Mouse (Mus musculus): ENCODE measurements at regions not wholly inside any gene's neighbourhood (a gene's known extent, or its start where the extent isn't known, plus 50 kb on each side); places are given as distances from the start of the nearest gene placed in this dataset.

DNA sequence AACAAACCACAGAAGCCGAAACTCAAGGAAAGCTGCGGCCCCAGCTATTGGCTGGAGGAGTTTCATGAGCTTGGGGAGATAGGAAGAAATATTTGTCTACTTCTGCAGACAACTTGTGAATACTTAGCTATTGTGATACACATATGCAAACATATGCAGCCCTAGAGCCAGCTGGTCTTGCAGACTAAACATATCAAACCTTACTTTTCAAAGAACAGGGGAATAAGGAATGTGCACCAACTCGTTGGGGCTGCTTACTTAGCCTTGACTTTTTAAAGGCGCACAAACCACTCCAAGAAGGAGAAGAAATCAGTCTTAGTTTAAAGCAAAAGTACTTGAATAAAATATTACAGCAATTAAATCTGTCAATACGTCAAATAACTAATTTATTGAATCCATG is 106.8 kb upstream of the Lpar1 start:
- DNase-seq = peak in 1 of 2 experiments; percentile 31

GRCm38 (mm10) chr4:58658206-58658605 is 104.5 kb upstream of the Lpar1 start:
- DNase-seq = no peak

GRCm38 (mm10) chr4:58647761-58648295 is 94.1 kb upstream of the Lpar1 start:
- no peak for DNase-seq

DNA sequence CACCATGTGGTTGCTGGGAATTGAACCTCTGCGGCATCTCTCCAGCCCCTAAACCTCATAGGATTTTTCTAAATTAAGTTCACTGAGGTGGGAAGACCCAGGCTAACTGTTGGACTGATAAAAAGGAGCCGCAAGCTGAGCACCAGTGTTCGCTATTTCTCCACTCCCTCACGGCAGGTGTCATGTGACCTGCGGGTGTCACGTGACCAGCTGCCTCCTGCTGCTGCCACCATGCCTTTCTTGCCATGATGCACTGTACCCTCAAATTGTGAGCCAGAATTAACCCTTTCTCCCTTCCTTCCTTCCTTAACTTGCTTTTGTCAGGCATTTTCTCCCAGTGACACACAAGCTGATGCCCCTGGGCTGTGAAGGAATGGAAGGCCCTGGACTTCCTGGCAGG is 93.1 kb upstream of the Lpar1 start:
- DNase-seq = no peak

GRCm38 (mm10) chr4:58643371-58643770 is 89.7 kb upstream of the Lpar1 start:
- DNase-seq = no peak

GRCm38 (mm10) chr4:58642236-58642635 is 88.5 kb upstream of the Lpar1 start:
- DNase-seq = no peak

DNA sequence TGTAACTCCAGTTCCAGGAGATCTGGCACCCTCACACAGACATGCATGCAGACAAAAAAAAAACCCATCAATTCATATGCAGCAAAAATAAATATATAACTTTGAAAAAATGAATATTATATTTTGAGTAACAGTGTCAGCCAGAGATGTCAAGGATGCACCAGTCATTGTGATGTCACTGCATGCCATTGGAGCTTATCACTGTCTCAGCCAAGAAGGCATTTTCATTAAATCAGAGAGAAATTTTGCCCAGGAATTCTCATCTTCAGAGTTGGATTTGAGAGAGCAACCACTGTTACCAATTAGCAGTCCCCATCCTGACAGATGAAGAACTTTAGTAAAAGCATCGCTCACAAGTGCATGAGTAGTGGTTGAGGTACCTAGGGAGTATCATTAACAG is 79.0 kb upstream of the Lpar1 start:
- no peak for DNase-seq

GRCm38 (mm10) chr4:58631415-58631814 is 77.7 kb upstream of the Lpar1 start:
- no peak for DNase-seq

DNA sequence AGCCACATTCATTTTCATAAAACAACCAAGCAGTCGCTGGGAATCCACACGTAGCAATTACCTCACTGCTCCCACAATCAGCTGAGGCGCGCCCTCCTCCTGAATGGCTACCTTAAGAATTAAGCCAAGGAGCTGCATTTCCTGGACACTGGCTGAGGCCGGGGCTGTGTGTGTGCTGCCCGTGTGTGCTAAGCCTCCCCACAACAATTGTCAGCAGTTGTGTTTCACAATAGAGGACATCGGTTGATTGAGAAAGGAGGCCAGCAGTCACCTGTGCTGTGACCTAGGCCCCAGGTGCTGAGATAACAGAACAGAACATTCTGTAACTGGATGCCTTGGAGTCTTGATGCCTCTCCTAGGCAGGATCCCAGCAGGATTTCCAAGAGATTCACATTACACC is 73.3 kb upstream of the Lpar1 start:
- no peak for DNase-seq

DNA sequence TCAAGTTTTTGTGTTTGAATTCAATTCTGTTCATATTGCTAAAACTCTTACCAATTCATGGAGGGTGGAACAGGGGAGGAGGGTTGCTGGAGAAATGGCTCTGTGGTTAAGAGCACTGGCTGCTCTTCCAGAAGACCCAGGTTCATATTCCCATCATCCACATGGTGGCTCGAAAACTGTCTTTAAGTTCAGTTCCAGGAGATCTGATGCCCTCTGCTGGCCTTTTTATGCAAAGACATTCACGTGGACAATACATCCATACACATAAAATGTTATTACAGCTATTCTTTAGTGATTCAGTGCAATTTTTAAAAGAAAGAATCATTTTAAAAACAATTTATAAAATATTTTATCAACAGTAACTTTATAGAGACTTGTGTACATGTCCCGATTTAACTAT is 70.4 kb upstream of the Lpar1 start:
- no peak for DNase-seq

GRCm38 (mm10) chr4:58620641-58621040 is 66.9 kb upstream of the Lpar1 start:
- DNase-seq = peak in 1 of 2 experiments; percentile 9

DNA sequence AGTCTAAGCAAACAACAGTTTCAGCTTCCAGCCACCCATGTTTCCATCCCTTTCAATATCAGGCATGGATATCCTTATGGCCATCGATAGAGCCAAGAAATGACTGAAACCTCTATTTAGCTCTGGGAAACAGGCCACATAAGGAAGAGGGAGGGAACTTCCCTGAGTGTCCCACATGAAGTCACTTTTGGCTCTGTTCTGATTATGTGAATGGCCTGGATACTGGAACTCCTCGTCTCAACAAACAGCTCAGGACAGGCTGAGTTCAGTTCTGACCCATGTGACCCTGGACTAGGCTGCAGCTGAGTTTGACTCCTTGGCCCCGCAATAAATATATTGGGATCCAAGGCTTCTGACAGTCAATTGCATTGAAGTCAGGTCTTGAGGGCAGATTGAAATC is 63.6 kb upstream of the Lpar1 start:
- DNase-seq = no peak

- DNase-seq = no peak
These were observed 59.8 kb upstream of the Lpar1 start for GRCm38 (mm10) chr4:58613536-58613935.

DNA sequence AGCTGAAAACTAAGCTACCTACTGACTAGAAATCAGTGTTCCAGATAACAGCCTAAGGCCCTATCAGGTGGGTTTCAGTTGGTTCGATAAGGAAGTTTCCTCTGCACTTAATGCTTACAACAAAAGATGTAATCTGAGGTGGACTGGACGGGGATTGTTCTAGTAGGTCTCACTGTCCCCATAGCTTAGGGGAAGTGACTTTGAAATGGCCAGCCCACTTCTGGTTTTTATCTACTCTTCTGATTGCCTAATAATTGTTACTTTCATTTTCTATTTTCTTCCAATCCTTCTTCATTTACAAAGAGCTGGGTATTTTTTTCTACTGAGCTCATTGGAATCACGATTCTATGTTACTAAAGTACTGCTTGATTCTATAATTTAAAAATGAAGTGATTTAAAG is 59.3 kb upstream of the Lpar1 start:
- peak in 1 of 2 experiments; percentile 2 for DNase-seq

GRCm38 (mm10) chr4:58607491-58607890 is 53.8 kb upstream of the Lpar1 start:
- no peak for DNase-seq

GRCm38 (mm10) chr4:58605941-58606340 is 52.2 kb upstream of the Lpar1 start:
- no peak for DNase-seq
